Mouse (Mus musculus) kidney, postnatal 0 days (tissue): ENCODE data around the gene Tfr2. TPM values are rescaled to one million over a fixed set of nuclear protein-coding genes. Genes with fewer than 3 reads are reported as not detected.

Source experiments
- ATAC-seq: fragments of 200-750 bp; cut with Nextera tagmentation; replicated peaks from 2 replicates; pipeline ENCODE4 v1.8.0; 2017; ENCODE audit warnings: low read depth, moderate number of reproducible peaks, moderate TSS enrichment, moderate library complexity; ENCODE audit not compliant: low FRiP score
- DNase-seq: peaks from one replicate; pipeline ENCODE4 v3.0.0-alpha.2; 2016; ENCODE audit warnings: low spot score
- H3K27ac ChIP-seq: fragments of 300-500 bp; sonication (generic); 2 replicates; pipeline ENCODE4 v1.5.1; 2014; ENCODE audit warnings: mild to moderate bottlenecking
- H3K27me3 ChIP-seq: fragments of 300-500 bp; sonication (generic); 2 replicates; pipeline ENCODE4 v1.6.1; 2014; ENCODE audit warnings: low read length, mixed read lengths; ENCODE audit not compliant: insufficient read depth
- H3K36me3 ChIP-seq: fragments of 300-500 bp; sonication (generic); 2 replicates; pipeline ENCODE4 v1.6.1; 2014; ENCODE audit warnings: low read length, mixed read lengths; ENCODE audit not compliant: insufficient read depth
- H3K4me1 ChIP-seq: fragments of 300-500 bp; sonication (generic); replicated peaks from 2 replicates; pipeline ENCODE4 v1.6.1; 2014; ENCODE audit warnings: antibody characterized with exemption, low read length, mixed read lengths; ENCODE audit not compliant: insufficient read depth
- H3K4me2 ChIP-seq: fragments of 300-500 bp; sonication (generic); 2 replicates; pipeline ENCODE4 v1.6.1; 2014; ENCODE audit warnings: mild to moderate bottlenecking, low read length, moderate library complexity, mixed read lengths
- H3K4me3 ChIP-seq: fragments of 300-500 bp; sonication (generic); replicated peaks from 2 replicates; pipeline ENCODE4 v1.5.1; 2014; ENCODE audit warnings: low read depth, low read length
- H3K9ac ChIP-seq: fragments of 300-500 bp; sonication (generic); 2 replicates; pipeline ENCODE4 v1.6.1; 2014; ENCODE audit warnings: low read depth, low read length
- H3K9me3 ChIP-seq: fragments of 300-500 bp; sonication (generic); replicated peaks from 2 replicates; pipeline ENCODE4 v1.6.1; 2016; ENCODE audit warnings: low read length, inconsistent platforms, mixed read lengths
- CTCF ChIP-seq: IDR thresholded peaks from 2 replicates; pipeline ENCODE4 v1.5.1; 2016; ENCODE audit warnings: antibody characterized with exemption, low read depth, mild to moderate bottlenecking, moderate library complexity
- WGBS: fragments of 180-500 bp; shearing (Covaris S2); extraction: QIAGEN DNeasy Blood & Tissue Kit; methylation state at CpG from one replicate; pipeline ENCODE4 v1.1.7; 2014; 5-methylcytosine and 5-hydroxymethylcytosine counted together
- polyA plus RNA-seq: library from polyadenylated mRNA; unstranded; fragments of >200 nt; fragmentation: Nextera tagmentation; extraction: Ambion mirVana; gene quantifications from 2 replicates; pipeline ENCODE4 v1.2.1, GENCODE M21; 2015

The Tfr2 gene
- polyA plus RNA-seq, 1 experiment from 2014 or later, result 0.13 TPM

GRCm38 (mm10) chr5:137600281-137600618 is 30.6 kb downstream of the Tfr2 start:
- TF ChIP-seq CTCF, result no peak
- peak overlapping the region; percentile 78 for H3K9ac ChIP-seq
- peak overlapping the region; percentile 83 for H3K27ac ChIP-seq
- H3K27me3 ChIP-seq, result no peaks in the 10 kb centered on the region
- under 1% methylated on average over 19 of the region's 19 CpGs for WGBS
- peak; percentile 2; the same call in 1 of the 2 replicates for ATAC-seq
- DNase-seq, result no peak
- H3K9me3 ChIP-seq, result no peaks in the 10 kb centered on the region
- no peaks in the 10 kb centered on the region for H3K36me3 ChIP-seq
- peaks cover 10% of the 10 kb centered on the region for H3K4me1 ChIP-seq
- H3K4me3 ChIP-seq, result peak overlapping the region; percentile 72
- H3K4me2 ChIP-seq, result peak overlapping the region; percentile 97

- H3K27me3 ChIP-seq, result no peaks in the 10 kb centered on the region
- under 1% methylated on average over 41 of the region's 41 CpGs for WGBS
- peak; percentile 93 for ATAC-seq
- H3K4me1 ChIP-seq, result peaks cover 10% of the 10 kb centered on the region
- H3K4me3 ChIP-seq, result peak within 1 kb of the TSS; percentile 72
- peak; percentile 100 for DNase-seq
- peak within 1 kb of the TSS; percentile 83 for H3K27ac ChIP-seq
- peak within 1 kb of the TSS; percentile 78 for H3K9ac ChIP-seq
- peak within 1 kb of the TSS; percentile 97 for H3K4me2 ChIP-seq
- no peak; the same call in 1 of the 2 replicates for TF ChIP-seq CTCF
- H3K9me3 ChIP-seq, result no peaks in the 10 kb centered on the region
- no peaks in the 10 kb centered on the region for H3K36me3 ChIP-seq
Measured at GRCm38 (mm10) chr5:137600619-137601364, 31.2 kb downstream of the Tfr2 start, which contains the start of gene Mospd3. Gene Mospd3 (minus strand): TSS chr5:137601058.

GRCm38 (mm10) chr5:137601365-137601729 is 31.7 kb downstream of the Tfr2 start:
- no peak for TF ChIP-seq CTCF
- Histone ChIP-seq H3K4me2 (peak overlapping the region; percentile 65), H3K9me3 (no peaks in the 10 kb centered on the region), H3K9ac (peak overlapping the region; percentile 57), H3K4me3 (peak overlapping the region; percentile 72), H3K27ac (peak overlapping the region; percentile 83; the same call in 1 of the 2 replicates), H3K4me1 (peaks cover 10% of the 10 kb centered on the region), H3K27me3 (no peaks in the 10 kb centered on the region), H3K36me3 (no peaks in the 10 kb centered on the region)
- DNase-seq, result no peak
- WGBS, result under 1% methylated on average over 22 of the region's 22 CpGs
- ATAC-seq, result no peak

GRCm38 (mm10) chr5:137607860-137608653 is 38.4 kb downstream of the Tfr2 start:
- Histone ChIP-seq H3K4me1 (peaks cover 21% of the 10 kb centered on the region), H3K27ac (no peak overlapping the region), H3K4me2 (peak overlapping the region; percentile 46), H3K9ac (0 out of 2 replicates have a peak overlapping the region, but pooled peaks have one; percentile 40), H3K9me3 (no peaks in the 10 kb centered on the region), H3K27me3 (no peaks in the 10 kb centered on the region), H3K36me3 (no peaks in the 10 kb centered on the region), H3K4me3 (0 out of 2 replicates have a peak overlapping the region, but pooled peaks have one; percentile 7)
- WGBS, result 22% methylated on average over 26 of the region's 26 CpGs
- no peak for ATAC-seq
- no peak for DNase-seq
- TF ChIP-seq CTCF, result no peak

GRCm38 (mm10) chr5:137608654-137609190 is 39.1 kb downstream of the Tfr2 start:
- peak overlapping the region; percentile 46 for H3K4me2 ChIP-seq
- H3K36me3 ChIP-seq, result no peaks in the 10 kb centered on the region
- H3K9ac ChIP-seq, result 0 out of 2 replicates have a peak overlapping the region, but pooled peaks have one; percentile 40
- DNase-seq (no peak), ATAC-seq (no peak)
- no peak overlapping the region for H3K27ac ChIP-seq
- no peaks in the 10 kb centered on the region for H3K9me3 ChIP-seq
- H3K27me3 ChIP-seq, result no peaks in the 10 kb centered on the region
- H3K4me1 ChIP-seq, result peaks cover 22% of the 10 kb centered on the region
- 0 out of 2 replicates have a peak overlapping the region, but pooled peaks have one; percentile 7 for H3K4me3 ChIP-seq
- WGBS, result 18% methylated on average over 23 of the region's 23 CpGs
- TF ChIP-seq CTCF, result peak; percentile 17; the same call in 1 of the 2 replicates

- Histone ChIP-seq H3K27ac (no peak overlapping the region), H3K4me2 (peak overlapping the region; percentile 46; the same call in 1 of the 2 replicates), H3K9ac (no peak overlapping the region), H3K4me3 (no peak overlapping the region), H3K9me3 (no peaks in the 10 kb centered on the region), H3K36me3 (no peaks in the 10 kb centered on the region), H3K4me1 (peaks cover 23% of the 10 kb centered on the region), H3K27me3 (no peaks in the 10 kb centered on the region)
- ATAC-seq (no peak), DNase-seq (no peak)
- WGBS, result 62% methylated on average over 3 of the region's 3 CpGs
- no peak for TF ChIP-seq CTCF
Measured at GRCm38 (mm10) chr5:137609292-137609691, 39.7 kb downstream of the Tfr2 start.
